Mouse (Mus musculus) olfactory bulb, adult 2 months (tissue): Measurements from ENCODE around the gene Ndrg4.

Experiments used
- CTCF ChIP-seq: fragments of 200-500 bp; IDR thresholded peaks from 2 replicates; pipeline ENCODE4 v1.5.1; 2012; ENCODE audit warnings: low read depth, mild to moderate bottlenecking, low read length, moderate library complexity; ENCODE audit not compliant: insufficient read depth
- POLR2A ChIP-seq: fragments of 200-500 bp; IDR thresholded peaks from 2 replicates; pipeline ENCODE4 v1.6.1; 2012; ENCODE audit warnings: mild to moderate bottlenecking, low read depth, low read length, moderate library complexity; ENCODE audit not compliant: insufficient read depth

DNA sequence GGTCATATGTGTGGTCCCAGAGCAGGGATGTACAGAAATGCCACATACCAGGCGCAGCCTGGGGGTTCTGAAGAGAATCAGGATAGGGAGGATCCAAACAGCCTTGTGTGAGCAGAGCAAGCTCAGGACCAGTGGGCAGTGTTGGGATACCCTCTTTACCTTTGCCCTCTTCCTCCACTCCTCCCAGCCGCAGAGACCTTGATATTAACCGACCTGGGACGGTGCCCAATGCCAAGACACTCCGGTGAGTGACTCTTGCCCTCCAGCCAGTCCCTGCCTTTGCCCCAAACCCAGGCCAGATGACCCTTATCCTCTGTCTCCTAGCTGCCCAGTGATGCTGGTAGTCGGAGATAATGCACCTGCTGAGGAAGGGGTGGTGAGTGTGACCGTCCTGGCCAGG, 32.8 kb downstream of the Ndrg4 start:
- TF ChIP-seq POLR2A (no peak), CTCF (no peak)
